Mouse (Mus musculus): Measurements from ENCODE around the gene Anxa8. TPM values are rescaled to one million over a fixed set of nuclear protein-coding genes. Genes with fewer than 3 reads are reported as not detected.
A peak's percentile ranks its signal among the peaks of the same experiment; 100 is the strongest.

Gene Anxa8
- polyA plus RNA-seq, 1 experiment from 2014 or later, result 1.5 TPM

- Histone ChIP-seq H3K9me3 (ENCODE audit: control insufficient read depth, low read length) (no peaks in the 10 kb centered on the region), H3K27me3 (ENCODE audit: control insufficient read depth, insufficient read depth, low read length) (no peaks in the 10 kb centered on the region), H3K4me2 (ENCODE audit: low read depth, severe bottlenecking) (no peak overlapping the region), H3K36me3 (ENCODE audit: control insufficient read depth, insufficient read depth, low read length) (no peaks in the 10 kb centered on the region), H3K9ac (ENCODE audit: low read length) (no peak overlapping the region), H3K4me3 (ENCODE audit: low read depth, low read length) (no peak overlapping the region), H3K27ac (replicated peaks; ENCODE audit: low read depth, low read length) (no peak overlapping the region), H3K4me1 (ENCODE audit: control insufficient read depth, insufficient read depth, low read length) (no peaks in the 10 kb centered on the region)
- ATAC-seq (ENCODE audit: insufficient number of reproducible peaks, low FRiP score, low TSS enrichment, low read depth) (peak; percentile 47; the same call in 1 of the 2 replicates), DNase-seq (ENCODE audit: low spot score) (peak; percentile 89)
- WGBS, result 11% methylated on average over 11 of the region's 11 CpGs
These were observed 5.3 kb upstream of the Anxa8 start for GRCm38 (mm10) chr14:34080321-34080997.

DNA sequence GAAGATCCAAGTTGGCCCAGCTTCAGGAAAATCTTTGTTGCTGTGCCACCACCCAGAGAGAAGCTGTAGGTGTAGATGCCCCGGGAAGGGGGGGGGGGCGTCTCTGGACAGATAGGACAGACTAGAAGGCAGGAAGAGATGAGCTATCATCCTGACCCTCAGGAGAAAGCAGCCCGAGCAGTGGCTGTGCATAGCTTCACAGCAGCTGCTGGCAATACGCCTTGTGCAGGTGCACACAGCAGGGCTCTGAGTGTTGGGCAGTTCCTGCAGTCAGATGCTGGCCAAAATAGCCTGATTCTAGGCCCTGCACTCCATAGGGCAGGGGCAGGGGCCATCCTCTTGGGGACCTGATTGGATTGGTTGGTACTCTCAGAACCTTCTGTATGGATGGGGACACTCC, 1.0 kb downstream of the Anxa8 start:
- no peak overlapping the region for H3K27ac ChIP-seq (replicated peaks; ENCODE audit: low read depth, low read length)
- H3K9ac ChIP-seq (ENCODE audit: low read length), result no peak overlapping the region
- ATAC-seq (ENCODE audit: insufficient number of reproducible peaks, low FRiP score, low TSS enrichment, low read depth), result no peak
- 77% methylated on average over 4 of the region's 4 CpGs for WGBS
- no peaks in the 10 kb centered on the region for H3K9me3 ChIP-seq (ENCODE audit: control insufficient read depth, low read length)
- no peaks in the 10 kb centered on the region for H3K27me3 ChIP-seq (ENCODE audit: control insufficient read depth, insufficient read depth, low read length)
- no peak for DNase-seq (ENCODE audit: low spot score)
- no peak overlapping the region for H3K4me3 ChIP-seq (ENCODE audit: low read depth, low read length)
- H3K36me3 ChIP-seq (ENCODE audit: control insufficient read depth, insufficient read depth, low read length), result no peaks in the 10 kb centered on the region
- no peaks in the 10 kb centered on the region for H3K4me1 ChIP-seq (ENCODE audit: control insufficient read depth, insufficient read depth, low read length)
- H3K4me2 ChIP-seq (ENCODE audit: low read depth, severe bottlenecking), result no peak overlapping the region

DNA sequence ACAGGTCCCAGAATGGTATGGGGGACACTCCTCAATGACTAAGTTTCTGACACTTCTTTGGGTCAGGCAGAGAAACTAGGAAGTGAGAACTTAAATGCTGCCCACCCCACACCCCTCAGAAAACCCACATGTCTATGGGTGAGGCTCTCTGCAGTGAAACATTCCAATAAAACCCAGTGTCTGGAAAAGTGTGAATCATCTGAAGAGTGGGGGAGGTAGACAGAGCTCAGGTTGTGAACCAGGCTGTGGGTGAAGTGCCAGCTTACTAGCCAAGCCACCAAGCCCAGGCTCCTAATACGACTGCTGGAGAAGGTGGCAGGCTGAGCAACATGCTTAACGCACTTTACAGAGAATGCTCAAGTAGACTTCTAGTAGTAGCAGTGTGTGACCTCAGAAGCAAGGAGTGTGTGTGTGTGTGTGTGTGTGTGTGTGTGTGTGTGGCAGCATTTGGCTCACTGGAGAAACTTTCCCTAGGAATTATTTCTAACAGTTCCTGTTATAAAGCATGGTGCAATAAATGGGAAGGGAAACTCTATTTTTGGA, 2.1 kb downstream of the Anxa8 start:
- Histone ChIP-seq H3K36me3 (ENCODE audit: control insufficient read depth, insufficient read depth, low read length) (no peaks in the 10 kb centered on the region), H3K4me3 (ENCODE audit: low read depth, low read length) (no peak overlapping the region), H3K9me3 (ENCODE audit: control insufficient read depth, low read length) (no peaks in the 10 kb centered on the region), H3K27ac (replicated peaks; ENCODE audit: low read depth, low read length) (no peak overlapping the region), H3K4me1 (ENCODE audit: control insufficient read depth, insufficient read depth, low read length) (no peaks in the 10 kb centered on the region), H3K9ac (ENCODE audit: low read length) (no peak overlapping the region), H3K27me3 (ENCODE audit: control insufficient read depth, insufficient read depth, low read length) (no peaks in the 10 kb centered on the region), H3K4me2 (ENCODE audit: low read depth, severe bottlenecking) (no peak overlapping the region)
- WGBS, result 83% methylated on average over 2 of the region's 2 CpGs
- no peak for DNase-seq (ENCODE audit: low spot score)
- no peak for ATAC-seq (ENCODE audit: insufficient number of reproducible peaks, low FRiP score, low TSS enrichment, low read depth)

DNA sequence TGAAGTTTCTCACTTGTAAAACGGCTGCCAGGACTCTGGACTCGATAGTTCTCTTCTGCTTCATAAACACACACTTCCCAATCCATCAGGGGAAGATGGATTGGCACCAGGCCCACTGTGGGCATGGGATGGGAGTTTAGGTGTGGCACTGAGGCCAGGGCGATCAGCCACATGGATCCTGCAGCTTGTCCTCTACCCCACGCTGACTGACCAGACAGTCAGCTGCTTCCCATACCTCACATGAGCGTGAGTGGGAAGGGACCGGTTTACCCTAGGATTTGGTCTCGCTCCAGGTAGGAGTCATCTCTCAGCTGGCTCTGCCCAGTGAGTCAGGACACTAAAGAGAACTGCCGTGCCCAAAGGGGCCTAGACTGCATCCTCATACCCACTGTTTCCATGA, 4.0 kb downstream of the Anxa8 start:
- Histone ChIP-seq H3K4me2 (ENCODE audit: low read depth, severe bottlenecking) (no peak overlapping the region), H3K4me1 (ENCODE audit: control insufficient read depth, insufficient read depth, low read length) (no peaks in the 10 kb centered on the region), H3K36me3 (ENCODE audit: control insufficient read depth, insufficient read depth, low read length) (no peaks in the 10 kb centered on the region), H3K4me3 (ENCODE audit: low read depth, low read length) (no peak overlapping the region), H3K9me3 (ENCODE audit: control insufficient read depth, low read length) (no peaks in the 10 kb centered on the region), H3K9ac (ENCODE audit: low read length) (no peak overlapping the region), H3K27me3 (ENCODE audit: control insufficient read depth, insufficient read depth, low read length) (no peaks in the 10 kb centered on the region), H3K27ac (replicated peaks; ENCODE audit: low read depth, low read length) (no peak overlapping the region)
- ATAC-seq (ENCODE audit: insufficient number of reproducible peaks, low FRiP score, low TSS enrichment, low read depth), result no peak
- 88% methylated on average over 8 of the region's 8 CpGs for WGBS
- no peak for DNase-seq (ENCODE audit: low spot score)

GRCm38 (mm10) chr14:34091475-34091874, 5.7 kb downstream of the Anxa8 start:
- Histone ChIP-seq H3K9me3 (ENCODE audit: control insufficient read depth, low read length) (no peaks in the 10 kb centered on the region), H3K4me3 (ENCODE audit: low read depth, low read length) (no peak overlapping the region), H3K4me1 (ENCODE audit: control insufficient read depth, insufficient read depth, low read length) (no peaks in the 10 kb centered on the region), H3K27me3 (ENCODE audit: control insufficient read depth, insufficient read depth, low read length) (no peaks in the 10 kb centered on the region), H3K36me3 (ENCODE audit: control insufficient read depth, insufficient read depth, low read length) (no peaks in the 10 kb centered on the region), H3K27ac (replicated peaks; ENCODE audit: low read depth, low read length) (no peak overlapping the region), H3K9ac (ENCODE audit: low read length) (no peak overlapping the region), H3K4me2 (ENCODE audit: low read depth, severe bottlenecking) (no peak overlapping the region)
- 90% methylated on average over 5 of the region's 5 CpGs for WGBS
- ATAC-seq (ENCODE audit: insufficient number of reproducible peaks, low FRiP score, low TSS enrichment, low read depth) (no peak), DNase-seq (ENCODE audit: low spot score) (no peak)

- no peak for DNase-seq (ENCODE audit: low spot score)
- H3K27me3 ChIP-seq (ENCODE audit: control insufficient read depth, insufficient read depth, low read length), result no peaks in the 10 kb centered on the region
- H3K4me2 ChIP-seq (ENCODE audit: low read depth, severe bottlenecking), result no peak overlapping the region
- no peak overlapping the region for H3K27ac ChIP-seq (replicated peaks; ENCODE audit: low read depth, low read length)
- H3K4me3 ChIP-seq (ENCODE audit: low read depth, low read length), result no peak overlapping the region
- no peaks in the 10 kb centered on the region for H3K9me3 ChIP-seq (ENCODE audit: control insufficient read depth, low read length)
- 95% methylated on average over 1 of the region's 1 CpGs for WGBS
- no peaks in the 10 kb centered on the region for H3K36me3 ChIP-seq (ENCODE audit: control insufficient read depth, insufficient read depth, low read length)
- ATAC-seq (ENCODE audit: insufficient number of reproducible peaks, low FRiP score, low TSS enrichment, low read depth), result no peak
- no peaks in the 10 kb centered on the region for H3K4me1 ChIP-seq (ENCODE audit: control insufficient read depth, insufficient read depth, low read length)
- H3K9ac ChIP-seq (ENCODE audit: low read length), result no peak overlapping the region
These were observed 7.1 kb downstream of the Anxa8 start for GRCm38 (mm10) chr14:34092856-34093255.

- no peak overlapping the region for H3K27ac ChIP-seq (replicated peaks; ENCODE audit: low read depth, low read length)
- ATAC-seq (ENCODE audit: insufficient number of reproducible peaks, low FRiP score, low TSS enrichment, low read depth) (no peak), DNase-seq (ENCODE audit: low spot score) (no peak)
- no peak overlapping the region for H3K4me3 ChIP-seq (ENCODE audit: low read depth, low read length)
- WGBS, result 86% methylated on average over 5 of the region's 5 CpGs
- H3K9ac ChIP-seq (ENCODE audit: low read length), result no peak overlapping the region
- no peaks in the 10 kb centered on the region for H3K4me1 ChIP-seq (ENCODE audit: control insufficient read depth, insufficient read depth, low read length)
- no peaks in the 10 kb centered on the region for H3K36me3 ChIP-seq (ENCODE audit: control insufficient read depth, insufficient read depth, low read length)
- no peaks in the 10 kb centered on the region for H3K9me3 ChIP-seq (ENCODE audit: control insufficient read depth, low read length)
- H3K4me2 ChIP-seq (ENCODE audit: low read depth, severe bottlenecking), result no peak overlapping the region
- no peaks in the 10 kb centered on the region for H3K27me3 ChIP-seq (ENCODE audit: control insufficient read depth, insufficient read depth, low read length)
These were observed 10.4 kb downstream of the Anxa8 start for GRCm38 (mm10) chr14:34096161-34096560.

GRCm38 (mm10) chr14:34102601-34103000, 16.8 kb downstream of the Anxa8 start, which contains the start of gene A630023A22Rik:
A630023A22Rik (minus strand) TSS chr14:34102754.
- Histone ChIP-seq H3K4me2 (ENCODE audit: low read depth, severe bottlenecking) (no peak within 1 kb of the TSS), H3K4me1 (ENCODE audit: control insufficient read depth, insufficient read depth, low read length) (no peaks in the 10 kb centered on the region), H3K9ac (ENCODE audit: low read length) (no peak within 1 kb of the TSS), H3K36me3 (ENCODE audit: control insufficient read depth, insufficient read depth, low read length) (no peaks in the 10 kb centered on the region), H3K27me3 (ENCODE audit: control insufficient read depth, insufficient read depth, low read length) (no peaks in the 10 kb centered on the region), H3K4me3 (ENCODE audit: low read depth, low read length) (no peak within 1 kb of the TSS), H3K27ac (replicated peaks; ENCODE audit: low read depth, low read length) (no peak within 1 kb of the TSS), H3K9me3 (ENCODE audit: control insufficient read depth, low read length) (no peaks in the 10 kb centered on the region)
- ATAC-seq (ENCODE audit: insufficient number of reproducible peaks, low FRiP score, low TSS enrichment, low read depth) (no peak), DNase-seq (ENCODE audit: low spot score) (no peak)
- 68% methylated on average over 5 of the region's 5 CpGs for WGBS

GRCm38 (mm10) chr14:34103855-34104254, 18.1 kb downstream of the Anxa8 start:
- 68% methylated on average over 3 of the region's 3 CpGs for WGBS
- no peak overlapping the region for H3K4me3 ChIP-seq (ENCODE audit: low read depth, low read length)
- H3K27ac ChIP-seq (replicated peaks; ENCODE audit: low read depth, low read length), result no peak overlapping the region
- no peaks in the 10 kb centered on the region for H3K9me3 ChIP-seq (ENCODE audit: control insufficient read depth, low read length)
- DNase-seq (ENCODE audit: low spot score), result no peak
- no peak for ATAC-seq (ENCODE audit: insufficient number of reproducible peaks, low FRiP score, low TSS enrichment, low read depth)
- no peaks in the 10 kb centered on the region for H3K27me3 ChIP-seq (ENCODE audit: control insufficient read depth, insufficient read depth, low read length)
- H3K4me2 ChIP-seq (ENCODE audit: low read depth, severe bottlenecking), result no peak overlapping the region
- H3K4me1 ChIP-seq (ENCODE audit: control insufficient read depth, insufficient read depth, low read length), result no peaks in the 10 kb centered on the region
- no peak overlapping the region for H3K9ac ChIP-seq (ENCODE audit: low read length)
- H3K36me3 ChIP-seq (ENCODE audit: control insufficient read depth, insufficient read depth, low read length), result no peaks in the 10 kb centered on the region
